Mouse (Mus musculus) gastrocnemius, postnatal 10 days (tissue): ENCODE measurements at regions not wholly inside any gene's neighbourhood (a gene's known extent, or its start where the extent isn't known, plus 50 kb on each side); places are given as distances from the start of the nearest gene placed in this dataset.

ENCODE experiments used
- DNase-seq: peaks from one replicate; pipeline ENCODE4 v3.0.0; 2021; ENCODE audit warnings: mixed read lengths

GRCm38 (mm10) chr9:120864410-120864809 is 64.6 kb upstream of the Ctnnb1 start:
- DNase-seq: no peak

DNA sequence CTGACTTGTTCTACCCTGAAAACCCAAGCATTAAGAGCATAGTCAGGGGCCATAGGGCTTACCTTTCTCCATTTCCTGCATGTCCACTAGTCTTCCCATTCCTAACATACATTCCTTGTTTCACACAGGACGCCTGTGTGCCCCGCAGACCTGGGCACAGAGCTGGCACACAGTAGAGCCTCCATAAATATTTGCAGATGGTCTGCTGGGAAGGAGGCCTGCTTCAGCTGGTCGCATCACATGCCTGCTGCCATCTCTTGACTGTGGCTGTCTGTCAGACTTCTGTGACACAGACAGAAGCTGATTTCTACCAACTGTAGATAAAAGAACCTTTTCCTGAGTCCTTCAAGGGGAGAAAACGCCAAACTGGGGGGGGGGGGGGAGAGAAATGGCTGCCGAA is 62.8 kb upstream of the Ctnnb1 start:
- DNase-seq: no peak

- no peak for DNase-seq
Observed at GRCm38 (mm10) chr9:120866709-120867108, 62.3 kb upstream of the Ctnnb1 start.

DNA sequence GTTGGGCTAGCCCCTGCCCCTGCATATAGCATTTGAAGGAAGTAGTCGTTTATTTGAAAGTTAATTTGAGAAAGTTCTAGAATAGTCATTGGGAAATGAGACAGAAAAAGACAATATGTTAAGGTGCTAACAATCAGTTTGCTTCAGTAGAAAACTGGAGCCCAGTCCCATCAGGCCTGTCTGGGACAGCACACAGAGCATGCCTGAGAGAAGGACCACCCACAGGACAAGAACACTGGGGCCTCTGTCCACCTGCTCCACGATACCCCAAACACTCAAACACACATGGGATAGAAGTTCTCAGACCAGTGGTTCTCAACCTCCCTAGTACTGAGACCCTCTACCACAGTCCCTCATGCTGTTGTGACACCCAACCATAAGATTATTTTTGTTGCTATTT is 61.2 kb upstream of the Ctnnb1 start:
- no peak for DNase-seq

- no peak for DNase-seq
Observed at GRCm38 (mm10) chr9:120868330-120868729, 60.7 kb upstream of the Ctnnb1 start.

DNA sequence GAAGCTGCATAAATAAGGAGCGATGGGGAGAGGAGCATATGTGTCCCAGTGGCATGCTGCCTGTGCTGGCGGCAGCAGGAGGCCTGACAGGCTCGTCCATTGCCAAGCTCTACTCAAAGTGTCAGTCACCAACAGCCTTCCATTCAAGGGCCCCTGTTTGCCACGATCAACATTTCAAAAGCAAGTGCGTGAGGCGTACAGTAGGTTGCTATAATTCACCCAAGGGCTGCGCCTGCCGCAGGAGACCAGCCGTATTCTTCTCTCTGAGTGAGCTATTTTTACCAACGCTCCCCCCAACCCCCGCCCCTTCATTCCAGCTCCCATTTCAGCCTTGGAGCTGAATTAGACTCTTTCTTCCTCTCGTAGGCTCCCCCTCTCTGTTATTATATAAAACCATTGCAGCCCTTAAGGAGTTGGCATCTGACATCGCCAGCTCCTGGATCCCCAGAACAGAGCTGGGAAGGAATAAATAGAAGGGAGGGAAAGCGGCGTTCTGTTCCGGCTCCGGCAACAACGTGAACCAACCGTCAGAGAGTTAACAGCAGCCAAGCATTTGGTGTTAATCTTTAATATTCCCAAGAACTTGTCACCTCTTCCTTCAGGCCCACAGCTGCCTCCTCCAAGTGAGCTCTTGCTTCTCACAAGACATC is 59.5 kb upstream of the Ctnnb1 start:
- no peak for DNase-seq

GRCm38 (mm10) chr9:120873293-120873692 is 55.7 kb upstream of the Ctnnb1 start:
- DNase-seq: no peak

- no peak for DNase-seq
Observed at GRCm38 (mm10) chr9:120874416-120874976, 54.5 kb upstream of the Ctnnb1 start.

DNA sequence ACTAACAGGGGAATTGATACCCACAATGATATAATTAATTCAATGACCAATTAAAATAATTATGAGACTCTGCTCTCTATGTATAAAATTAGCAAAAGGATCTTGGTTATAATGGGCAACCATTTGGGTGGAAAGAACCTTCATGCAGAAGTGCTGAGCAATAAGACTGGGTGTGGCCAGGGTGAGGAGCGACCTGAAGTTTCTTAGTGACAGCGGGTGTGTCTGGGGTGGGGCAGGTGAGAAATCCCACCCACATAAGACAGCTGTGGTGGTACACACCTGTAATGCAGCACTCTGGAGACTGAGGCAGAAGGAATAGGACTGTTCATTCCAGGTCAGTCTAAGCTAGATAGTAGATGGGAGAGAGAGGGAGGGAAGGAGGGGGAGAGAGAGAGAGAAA is 51.9 kb upstream of the Ctnnb1 start:
- no peak for DNase-seq
